Mouse (Mus musculus) liver, embryonic 14.5 days (tissue): ENCODE measurements at regions not wholly inside any gene's neighbourhood (a gene's known extent, or its start where the extent isn't known, plus 50 kb on each side); places are given as distances from the start of the nearest gene placed in this dataset.

Source experiments
- ATAC-seq: fragments of 200-750 bp; cut with Nextera tagmentation; 2 replicates; pipeline ENCODE4 v1.8.0; 2017; ENCODE audit warnings: moderate number of reproducible peaks, mild to moderate bottlenecking, moderate library complexity; ENCODE audit not compliant: insufficient read depth
- DNase-seq, 3 experiments: peaks; one replicate each; pipeline ENCODE4 v3.0.0-alpha.2; 2012 to 2013; ENCODE audit warnings: low read depth in 3 of 3, low spot score in 3 of 3
- H3K27ac ChIP-seq: fragments of 300-500 bp; sonication (generic); 2 replicates; pipeline ENCODE4 v1.5.1; 2014; ENCODE audit warnings: moderate library complexity, mild to moderate bottlenecking, control low read depth, inconsistent platforms
- H3K27me3 ChIP-seq: fragments of 300-500 bp; sonication (generic); 2 replicates; pipeline ENCODE4 v1.6.1; 2014; ENCODE audit warnings: mild to moderate bottlenecking, low read length, moderate library complexity; ENCODE audit not compliant: control insufficient read depth, insufficient read depth
- H3K36me3 ChIP-seq: fragments of 300-500 bp; sonication (generic); replicated peaks from 2 replicates; pipeline ENCODE4 v1.6.1; 2014; ENCODE audit warnings: low read depth; ENCODE audit not compliant: control insufficient read depth, insufficient read depth
- H3K4me1 ChIP-seq, 2 experiments: fragments of 200-500 bp in 1 of 2; fragments of 300-500 bp in 1 of 2; sonication (generic) in 1 of 2; replicated peaks; 2 replicates each; pipeline ENCODE4 v1.6.1; 2012 to 2014; ENCODE audit warnings: antibody characterized with exemption in 1 of 2, inconsistent platforms in 1 of 2, low read length in 1 of 2; ENCODE audit not compliant: control insufficient read depth in 2 of 2, insufficient read depth in 2 of 2
- H3K4me2 ChIP-seq: fragments of 300-500 bp; sonication (generic); 2 replicates; pipeline ENCODE4 v1.6.1; 2014; ENCODE audit warnings: low read depth, mild to moderate bottlenecking, control low read depth, moderate library complexity
- H3K4me3 ChIP-seq, 2 experiments: fragments of 200-500 bp in 1 of 2; fragments of 300-500 bp in 1 of 2; sonication (generic) in 1 of 2; 2 replicates each; pipeline ENCODE4 v1.5.1; 2012 to 2014; ENCODE audit warnings: low read depth in 2 of 2, low read length in 2 of 2, mild to moderate bottlenecking in 2 of 2, control low read depth in 1 of 2, inconsistent platforms in 1 of 2, moderate library complexity in 1 of 2; ENCODE audit not compliant: insufficient read depth in 1 of 2
- H3K9ac ChIP-seq: fragments of 300-500 bp; sonication (generic); replicated peaks from 2 replicates; pipeline ENCODE4 v1.6.1; 2014; ENCODE audit warnings: mild to moderate bottlenecking, control low read depth, moderate library complexity
- H3K9me3 ChIP-seq: fragments of 300-500 bp; sonication (generic); 2 replicates; pipeline ENCODE4 v1.6.1; 2016; ENCODE audit warnings: low read length, mixed read lengths; ENCODE audit not compliant: control insufficient read depth
- CTCF ChIP-seq: IDR thresholded peaks from 2 replicates; pipeline ENCODE4 v1.5.1; 2016; ENCODE audit warnings: antibody characterized with exemption, low read depth, control low read depth
- EP300 ChIP-seq: IDR thresholded peaks from 2 replicates; pipeline ENCODE4 v1.6.1; 2016; ENCODE audit warnings: antibody characterized with exemption, low read depth
- WGBS: fragments of 180-500 bp; shearing (Covaris S2); extraction: QIAGEN DNeasy Blood & Tissue Kit; methylation state at CpG from one replicate; pipeline ENCODE4 v1.1.7; 2014; ENCODE audit not compliant: insufficient replicate concordance; 5-methylcytosine and 5-hydroxymethylcytosine counted together

- no peaks in the 10 kb centered on the region for H3K36me3 ChIP-seq
- no peaks in the 10 kb centered on the region for H3K9me3 ChIP-seq
- no peak for TF ChIP-seq CTCF
- TF ChIP-seq EP300: no peak
- 65% methylated on average over 4 of the region's 4 CpGs for WGBS
- no peak overlapping the region for H3K4me3 ChIP-seq
- no peaks in the 10 kb centered on the region for H3K27me3 ChIP-seq
- H3K4me1 ChIP-seq: no peaks in the 10 kb centered on the region
- no peak for ATAC-seq
- no peak overlapping the region for H3K27ac ChIP-seq
- H3K4me2 ChIP-seq: no peak overlapping the region
- H3K9ac ChIP-seq: no peak overlapping the region
- no peak for DNase-seq
Observed at GRCm38 (mm10) chr4:71811444-71811843, 53.7 kb upstream of the Gm11232 start.

- TF ChIP-seq CTCF: no peak
- no peak for TF ChIP-seq EP300
- 52% methylated on average over 2 of the region's 2 CpGs for WGBS
- no peaks in the 10 kb centered on the region for H3K4me1 ChIP-seq
- H3K4me2 ChIP-seq: no peak overlapping the region
- H3K27ac ChIP-seq: no peak overlapping the region
- H3K9me3 ChIP-seq: no peaks in the 10 kb centered on the region
- H3K27me3 ChIP-seq: no peaks in the 10 kb centered on the region
- H3K9ac ChIP-seq: no peak overlapping the region
- DNase-seq (no peak), ATAC-seq (no peak)
- H3K4me3 ChIP-seq: no peak overlapping the region
- H3K36me3 ChIP-seq: no peaks in the 10 kb centered on the region
Observed at GRCm38 (mm10) chr4:71808271-71808670, 50.5 kb upstream of the Gm11232 start.
